In genomic region chr6:51545219-51545859, GRCm38 (mm10) we compare ENCODE assay signal across 8 mouse cellular contexts. TPM values are rescaled to one million over a fixed set of nuclear protein-coding genes. Genes with fewer than 3 reads are reported as not detected.
A peak's percentile ranks its signal among the peaks of the same experiment; 100 is the strongest.
DNase-seq lines count a peak whose midpoint lies in the region; ATAC-seq and TF ChIP-seq lines count a peak whose summit lies in the region.

No protein-coding gene starts in this region.

- H3K4me2 ChIP-seq in liver, embryonic 11.5 days: no peak overlapping the region
- peak overlapping the region; percentile 42 for H3K4me2 ChIP-seq in heart, embryonic 14.5 days (ENCODE audit: low read length)
- H3K4me2 ChIP-seq in liver, postnatal 0 days (ENCODE audit: low read depth, low read length): peak overlapping the region; percentile 71

- WGBS in liver, adult 2 months: 11% methylated on average over 11 of the region's 11 CpGs
- 77% methylated on average over 11 of the region's 11 CpGs for WGBS in liver, embryonic 11.5 days
- WGBS in heart, embryonic 14.5 days: 74% methylated on average over 11 of the region's 11 CpGs
- 35% methylated on average over 11 of the region's 11 CpGs for WGBS in liver, postnatal 0 days (ENCODE audit: insufficient replicate concordance)

- peak overlapping the region; percentile 60 for H3K9ac ChIP-seq in liver, adult 2 months (ENCODE audit: low read depth, low read length)
- H3K9ac ChIP-seq in liver, embryonic 11.5 days (ENCODE audit: low read depth, low read length): no peak overlapping the region
- no peak overlapping the region for H3K9ac ChIP-seq in heart, embryonic 14.5 days (ENCODE audit: low read length)
- peak overlapping the region; percentile 68 for H3K9ac ChIP-seq in liver, postnatal 0 days (replicated peaks)

- no peak for TF ChIP-seq CTCF in liver, adult 2 months (IDR thresholded peaks at IDR 0.05; ENCODE audit: low read depth, low read length)
- TF ChIP-seq CTCF in liver, postnatal 0 days (IDR thresholded peaks at IDR 0.05; ENCODE audit: low read depth): no peak

- DNase-seq in liver, adult 2 months (ENCODE audit: extremely low read depth, low read depth, low spot score): peak; percentile 91
- DNase-seq in liver, embryonic 11.5 days (ENCODE audit: low spot score): no peak
- peak; percentile 50 for DNase-seq in adrenal gland, postnatal 14 days
- peak; percentile 51 for DNase-seq in liver, postnatal 0 days
- DNase-seq in splenic B cell, adult 2 months (ENCODE audit: low read depth, low spot score): peak; percentile 61
- DNase-seq in retina, postnatal 1 day: no peak
- DNase-seq in cerebellum, postnatal 10 days: no peak

- H3K27ac ChIP-seq in liver, adult 2 months (replicated peaks; ENCODE audit: insufficient read depth, low read depth, low read length): peak overlapping the region; percentile 83
- no peak overlapping the region for H3K27ac ChIP-seq in liver, embryonic 11.5 days (ENCODE audit: low read depth, low read length)
- H3K27ac ChIP-seq in heart, embryonic 14.5 days (replicated peaks in 1 of 2; ENCODE audit: control insufficient read depth in 1 of 2, insufficient read depth in 1 of 2, low read depth in 2 of 2, low read length in 2 of 2): no peak overlapping the region; a peak in 1 of 4 replicates
- H3K27ac ChIP-seq in liver, postnatal 0 days (ENCODE audit: low read depth): peak overlapping the region; percentile 93

- no peaks in the 10 kb centered on the region for H3K36me3 ChIP-seq in liver, adult 2 months (ENCODE audit: control insufficient read depth, insufficient read depth, low read length)
- H3K36me3 ChIP-seq in liver, embryonic 11.5 days (ENCODE audit: control insufficient read depth, insufficient read depth, low read length): no peaks in the 10 kb centered on the region
- no peaks in the 10 kb centered on the region for H3K36me3 ChIP-seq in heart, embryonic 14.5 days (ENCODE audit: control insufficient read depth, insufficient read depth, low read length)
- no peaks in the 10 kb centered on the region for H3K36me3 ChIP-seq in liver, postnatal 0 days (replicated peaks; ENCODE audit: insufficient read depth, low read length)
- H3K36me3 ChIP-seq in splenic B cell, adult 2 months (ENCODE audit: control insufficient read depth, insufficient read depth, low read length, poor library complexity, severe bottlenecking): no peaks in the 10 kb centered on the region

- ATAC-seq in liver, embryonic 11.5 days (replicated peaks; ENCODE audit: low FRiP score): no peak
- ATAC-seq in heart, embryonic 14.5 days (ENCODE audit: insufficient number of reproducible peaks, insufficient read depth, low FRiP score, low read depth): no peak
- peak; percentile 65 for ATAC-seq in liver, postnatal 0 days

- no peak for TF ChIP-seq EP300 in liver, postnatal 0 days (IDR thresholded peaks at IDR 0.05; ENCODE audit: low read depth)

- H3K79me2 ChIP-seq in liver, adult 2 months (ENCODE audit: control insufficient read depth, insufficient read depth, low read length): peaks cover 14% of the 10 kb centered on the region; the same call in 1 of the 2 replicates

- no peaks in the 10 kb centered on the region for H3K9me3 ChIP-seq in liver, embryonic 11.5 days (ENCODE audit: control insufficient read depth, low read length)
- H3K9me3 ChIP-seq in heart, embryonic 14.5 days (ENCODE audit: control insufficient read depth, low read length): no peaks in the 10 kb centered on the region
- no peaks in the 10 kb centered on the region for H3K9me3 ChIP-seq in liver, postnatal 0 days (ENCODE audit: low read length)

- no peaks in the 10 kb centered on the region for H3K27me3 ChIP-seq in liver, adult 2 months (ENCODE audit: control insufficient read depth, insufficient read depth, low read length)
- no peaks in the 10 kb centered on the region for H3K27me3 ChIP-seq in liver, embryonic 11.5 days (replicated peaks; ENCODE audit: control insufficient read depth, insufficient read depth, low read length)
- H3K27me3 ChIP-seq in heart, embryonic 14.5 days (ENCODE audit: control insufficient read depth, insufficient read depth, low read length): no peaks in the 10 kb centered on the region
- H3K27me3 ChIP-seq in liver, postnatal 0 days (ENCODE audit: insufficient read depth, low read length): no peaks in the 10 kb centered on the region
- no peaks in the 10 kb centered on the region for H3K27me3 ChIP-seq in splenic B cell, adult 2 months (ENCODE audit: control insufficient read depth, insufficient read depth, low read length, poor library complexity, severe bottlenecking)

- peaks cover 15% of the 10 kb centered on the region for H3K4me1 ChIP-seq in liver, adult 2 months (ENCODE audit: control insufficient read depth, insufficient read depth, low read length)
- H3K4me1 ChIP-seq in liver, embryonic 11.5 days (replicated peaks; ENCODE audit: control insufficient read depth, insufficient read depth, low read length): peaks cover 14% of the 10 kb centered on the region; the same call in 1 of the 2 replicates
- H3K4me1 ChIP-seq in heart, embryonic 14.5 days (ENCODE audit: control insufficient read depth in 2 of 2, insufficient read depth in 2 of 2, low read length in 2 of 2): peaks cover 3 to 5% of the 10 kb centered on the region in 2 experiments; a peak in 3 of 4 replicates
- peaks cover 14% of the 10 kb centered on the region for H3K4me1 ChIP-seq in liver, postnatal 0 days (ENCODE audit: insufficient read depth)

- peak overlapping the region; percentile 65 for H3K4me3 ChIP-seq in liver, adult 2 months (ENCODE audit: insufficient read depth, low read depth, low read length)
- no peak overlapping the region for H3K4me3 ChIP-seq in liver, embryonic 11.5 days (ENCODE audit: low read depth, low read length)
- 0 out of 4 replicates have a peak overlapping the region, but pooled peaks of 1 of the 2 experiments have one; percentile 4 for H3K4me3 ChIP-seq in heart, embryonic 14.5 days (ENCODE audit: control insufficient read depth in 1 of 2, insufficient read depth in 1 of 2, low read depth in 1 of 2, low read length in 2 of 2)
- H3K4me3 ChIP-seq in liver, postnatal 0 days (ENCODE audit: low read depth, low read length): peak overlapping the region; percentile 37

- TF ChIP-seq POLR2A in liver, adult 2 months (IDR thresholded peaks at IDR 0.05; ENCODE audit: extremely low read depth, insufficient read depth, low read length): no peak

RNA-seq across cellular contexts. Expression of gene Snx10, which starts 21.6 kb away (rescaled TPM):
- total RNA-seq in liver, adult 2 months (2014; rRNA removed): 22.0 and 33.7 TPM in 2 replicates
- 3.7 and 4.2 TPM in 2 replicates for polyA plus RNA-seq in liver, adult 2 months (2012; rRNA removed)
- polyA plus RNA-seq in liver, embryonic 11.5 days (2014; fragmentation: Nextera tagmentation; extraction: Ambion mirVana): 8.5 and 11.1 TPM in 2 replicates
- total RNA-seq in adrenal gland, postnatal 14 days (2021): 51.6 and 57.2 TPM in 2 replicates
- polyA plus RNA-seq in heart, embryonic 14.5 days (2014; fragmentation: Nextera tagmentation; extraction: Ambion mirVana): 18.1 and 19.7 TPM in 2 replicates
- 15.3 and 17.7 TPM in 2 replicates for polyA plus RNA-seq in liver, postnatal 0 days (2015; fragmentation: Nextera tagmentation; extraction: Ambion mirVana)

Comparison
In these comparisons a context has a peak if more than half of its experiments do, and no peak if none do; other contexts are left out.
1. DNase-seq: peak in liver, adult 2 months (single experiment), adrenal gland, postnatal 14 days (single experiment), liver, postnatal 0 days (single experiment) and splenic B cell, adult 2 months (single experiment); none in liver, embryonic 11.5 days (single experiment), retina, postnatal 1 day (single experiment) and cerebellum, postnatal 10 days (0 of 2).
2. H3K27ac ChIP-seq: peak in liver, adult 2 months (single experiment) and liver, postnatal 0 days (single experiment); none in liver, embryonic 11.5 days (single experiment) and heart, embryonic 14.5 days (0 of 2).
3. H3K9ac ChIP-seq: peak in liver, adult 2 months (single experiment) and liver, postnatal 0 days (single experiment); none in liver, embryonic 11.5 days (single experiment) and heart, embryonic 14.5 days (single experiment).